Mouse (Mus musculus) hindbrain, embryonic 15.5 days (tissue): ENCODE measurements around the gene Ints4. TPM values are rescaled to one million over a fixed set of nuclear protein-coding genes. Genes with fewer than 3 reads are reported as not detected.
A peak's percentile ranks its signal among the peaks of the same experiment; 100 is the strongest.

ENCODE experiments used
- ATAC-seq: fragments of 200-750 bp; cut with Nextera tagmentation; 2 replicates; pipeline ENCODE4 v1.8.0; 2017; ENCODE audit warnings: low read depth, moderate number of reproducible peaks, moderate TSS enrichment; ENCODE audit not compliant: low FRiP score
- H3K27ac ChIP-seq: fragments of 300-500 bp; sonication (generic); replicated peaks from 2 replicates; pipeline ENCODE4 v1.5.1; 2015; ENCODE audit warnings: mild to moderate bottlenecking, inconsistent platforms
- H3K27me3 ChIP-seq: fragments of 300-500 bp; sonication (generic); 2 replicates; pipeline ENCODE4 v1.6.1; 2015; ENCODE audit warnings: control low read depth, inconsistent platforms
- H3K36me3 ChIP-seq: fragments of 300-500 bp; sonication (generic); 2 replicates; pipeline ENCODE4 v1.6.1; 2015; ENCODE audit warnings: control low read depth, inconsistent platforms
- H3K4me1 ChIP-seq: fragments of 300-500 bp; sonication (generic); replicated peaks from 2 replicates; pipeline ENCODE4 v1.6.1; 2015; ENCODE audit warnings: control low read depth, inconsistent platforms
- H3K4me2 ChIP-seq: fragments of 300-500 bp; sonication (generic); 2 replicates; pipeline ENCODE4 v1.6.1; 2015; ENCODE audit warnings: moderate library complexity, mild to moderate bottlenecking, inconsistent platforms
- H3K4me3 ChIP-seq: fragments of 300-500 bp; sonication (generic); 2 replicates; pipeline ENCODE4 v1.5.1; 2015; ENCODE audit warnings: mild to moderate bottlenecking, inconsistent platforms
- H3K9ac ChIP-seq: fragments of 300-500 bp; sonication (generic); 2 replicates; pipeline ENCODE4 v1.6.1; 2015; ENCODE audit warnings: inconsistent platforms
- H3K9me3 ChIP-seq: fragments of 300-500 bp; sonication (generic); 2 replicates; pipeline ENCODE4 v1.6.1; 2016; ENCODE audit warnings: control low read depth, inconsistent platforms
- WGBS: fragments of 180-500 bp; shearing (Covaris S2); methylation state at CpG from one replicate; pipeline ENCODE4 v1.1.7; 2015; 5-methylcytosine and 5-hydroxymethylcytosine counted together
- polyA plus RNA-seq: library from polyadenylated mRNA; unstranded; fragments of >200 nt; fragmentation: Nextera tagmentation; extraction: Ambion mirVana; gene quantifications from 2 replicates; pipeline ENCODE4 v1.2.1, GENCODE M21; 2015

Ints4 gene
- polyA plus RNA-seq, 1 experiment from 2014 or later: 41.4 TPM

- H3K36me3 ChIP-seq: no peaks in the 10 kb centered on the region
- no peaks in the 10 kb centered on the region for H3K27me3 ChIP-seq
These were observed 1.4 kb upstream of the Ints4 start for GRCm38 (mm10) chr7:97479349-97479748.

GRCm38 (mm10) chr7:97480290-97480689, 466 bp upstream of the Ints4 start:
- H3K4me3 ChIP-seq: peak overlapping the region; percentile 68
- H3K27ac ChIP-seq: no peak overlapping the region
- H3K36me3 ChIP-seq: peaks cover 7% of the 10 kb centered on the region
- no peak overlapping the region for H3K9ac ChIP-seq
- ATAC-seq: peak; percentile 36; the same call in 1 of the 2 replicates
- H3K4me1 ChIP-seq: peaks cover 26% of the 10 kb centered on the region
- no peaks in the 10 kb centered on the region for H3K9me3 ChIP-seq
- peak overlapping the region; percentile 86 for H3K4me2 ChIP-seq
- H3K27me3 ChIP-seq: no peaks in the 10 kb centered on the region
- 30% methylated on average over 3 of the region's 3 CpGs for WGBS

More at GRCm38 (mm10) chr7:97479349-97479748, 1.4 kb upstream of the Ints4 start:
- ATAC-seq: no peak
- Histone ChIP-seq H3K27ac (no peak overlapping the region), H3K9ac (no peak overlapping the region), H3K9me3 (no peaks in the 10 kb centered on the region), H3K4me2 (no peak overlapping the region), H3K4me1 (peaks cover 26% of the 10 kb centered on the region), H3K4me3 (no peak overlapping the region)
- WGBS: 64% methylated on average over 3 of the region's 3 CpGs

GRCm38 (mm10) chr7:97483378-97483777, 2.6 kb downstream of the Ints4 start:
- Histone ChIP-seq H3K9me3 (no peaks in the 10 kb centered on the region), H3K9ac (no peak overlapping the region)
- no peak for ATAC-seq

GRCm38 (mm10) chr7:97491157-97491556, 10.4 kb downstream of the Ints4 start:
- no peaks in the 10 kb centered on the region for H3K9me3 ChIP-seq
- H3K36me3 ChIP-seq: peaks cover 57% of the 10 kb centered on the region
- no peak overlapping the region for H3K9ac ChIP-seq

More at GRCm38 (mm10) chr7:97483378-97483777, 2.6 kb downstream of the Ints4 start:
- Histone ChIP-seq H3K27me3 (no peaks in the 10 kb centered on the region), H3K27ac (no peak overlapping the region), H3K36me3 (peaks cover 33% of the 10 kb centered on the region), H3K4me3 (no peak overlapping the region), H3K4me1 (peaks cover 26% of the 10 kb centered on the region), H3K4me2 (0 out of 2 replicates have a peak overlapping the region, but pooled peaks have one; percentile 3)
- 79% methylated on average over 2 of the region's 2 CpGs for WGBS

GRCm38 (mm10) chr7:97492420-97492819, 11.7 kb downstream of the Ints4 start:
- no peak overlapping the region for H3K4me2 ChIP-seq

More at GRCm38 (mm10) chr7:97491157-97491556, 10.4 kb downstream of the Ints4 start:
- Histone ChIP-seq H3K27me3 (no peaks in the 10 kb centered on the region), H3K27ac (no peak overlapping the region), H3K4me3 (no peak overlapping the region), H3K4me1 (no peaks in the 10 kb centered on the region), H3K4me2 (no peak overlapping the region)
- WGBS: 75% methylated on average over 3 of the region's 3 CpGs
- no peak for ATAC-seq

GRCm38 (mm10) chr7:97495052-97495451, 14.3 kb downstream of the Ints4 start:
- Histone ChIP-seq H3K9me3 (no peaks in the 10 kb centered on the region), H3K27ac (no peak overlapping the region), H3K36me3 (peaks cover 37% of the 10 kb centered on the region), H3K4me1 (no peaks in the 10 kb centered on the region), H3K27me3 (no peaks in the 10 kb centered on the region), H3K4me2 (no peak overlapping the region), H3K4me3 (no peak overlapping the region), H3K9ac (no peak overlapping the region)
- ATAC-seq: no peak

More at GRCm38 (mm10) chr7:97492420-97492819, 11.7 kb downstream of the Ints4 start:
- 86% methylated on average over 4 of the region's 4 CpGs for WGBS
- Histone ChIP-seq H3K9me3 (no peaks in the 10 kb centered on the region), H3K4me1 (no peaks in the 10 kb centered on the region), H3K27ac (no peak overlapping the region), H3K27me3 (no peaks in the 10 kb centered on the region), H3K9ac (no peak overlapping the region), H3K36me3 (peaks cover 47% of the 10 kb centered on the region), H3K4me3 (no peak overlapping the region)
- no peak for ATAC-seq

GRCm38 (mm10) chr7:97500555-97501209, 19.9 kb downstream of the Ints4 start:
- Histone ChIP-seq H3K27me3 (no peaks in the 10 kb centered on the region), H3K27ac (no peak overlapping the region), H3K4me2 (no peak overlapping the region), H3K9me3 (no peaks in the 10 kb centered on the region), H3K9ac (no peak overlapping the region), H3K4me1 (no peaks in the 10 kb centered on the region), H3K4me3 (no peak overlapping the region), H3K36me3 (peaks cover 26% of the 10 kb centered on the region)
- WGBS: 70% methylated on average over 5 of the region's 5 CpGs
- ATAC-seq: peak; percentile 51; the same call in 1 of the 2 replicates

- no peak overlapping the region for H3K27ac ChIP-seq
- WGBS: 61% methylated on average over 1 of the region's 1 CpGs
These were observed 34.0 kb downstream of the Ints4 start for GRCm38 (mm10) chr7:97514786-97515185.

GRCm38 (mm10) chr7:97519935-97520334, 39.2 kb downstream of the Ints4 start:
- Histone ChIP-seq H3K9me3 (no peaks in the 10 kb centered on the region), H3K4me2 (no peak overlapping the region), H3K4me1 (no peaks in the 10 kb centered on the region), H3K27me3 (no peaks in the 10 kb centered on the region), H3K9ac (no peak overlapping the region), H3K27ac (no peak overlapping the region), H3K4me3 (no peak overlapping the region), H3K36me3 (peaks cover 45% of the 10 kb centered on the region)
- 71% methylated on average over 2 of the region's 2 CpGs for WGBS
- ATAC-seq: no peak

More at GRCm38 (mm10) chr7:97514786-97515185, 34.0 kb downstream of the Ints4 start:
- H3K4me3 ChIP-seq: no peak overlapping the region
- H3K4me1 ChIP-seq: no peaks in the 10 kb centered on the region
- H3K36me3 ChIP-seq: peaks cover 62% of the 10 kb centered on the region
- H3K4me2 ChIP-seq: no peak overlapping the region
- no peaks in the 10 kb centered on the region for H3K27me3 ChIP-seq
- no peak overlapping the region for H3K9ac ChIP-seq
- no peaks in the 10 kb centered on the region for H3K9me3 ChIP-seq
- no peak for ATAC-seq

- ATAC-seq: no peak
These were observed 54.8 kb downstream of the Ints4 start for GRCm38 (mm10) chr7:97535531-97535930.

GRCm38 (mm10) chr7:97536571-97536970, 55.8 kb downstream of the Ints4 start:
- H3K27me3 ChIP-seq: no peaks in the 10 kb centered on the region
- no peak for ATAC-seq
- H3K27ac ChIP-seq: no peak overlapping the region
- no peaks in the 10 kb centered on the region for H3K9me3 ChIP-seq
- WGBS: 93% methylated on average over 5 of the region's 5 CpGs
- peaks cover 53% of the 10 kb centered on the region for H3K36me3 ChIP-seq
- no peak overlapping the region for H3K4me2 ChIP-seq
- H3K4me1 ChIP-seq: no peaks in the 10 kb centered on the region
- no peak overlapping the region for H3K4me3 ChIP-seq
- H3K9ac ChIP-seq: no peak overlapping the region

More at GRCm38 (mm10) chr7:97535531-97535930, 54.8 kb downstream of the Ints4 start:
- H3K4me3 ChIP-seq: no peak overlapping the region
- H3K9ac ChIP-seq: no peak overlapping the region
- H3K4me2 ChIP-seq: no peak overlapping the region
- no peaks in the 10 kb centered on the region for H3K4me1 ChIP-seq
- H3K36me3 ChIP-seq: peaks cover 53% of the 10 kb centered on the region
- H3K27ac ChIP-seq: no peak overlapping the region
- no peaks in the 10 kb centered on the region for H3K9me3 ChIP-seq
- H3K27me3 ChIP-seq: no peaks in the 10 kb centered on the region
- 80% methylated on average over 5 of the region's 5 CpGs for WGBS

- Histone ChIP-seq H3K9me3 (no peaks in the 10 kb centered on the region), H3K4me3 (no peak overlapping the region), H3K4me1 (no peaks in the 10 kb centered on the region), H3K27me3 (no peaks in the 10 kb centered on the region), H3K36me3 (peaks cover 25% of the 10 kb centered on the region), H3K27ac (no peak overlapping the region), H3K4me2 (no peak overlapping the region), H3K9ac (no peak overlapping the region)
- WGBS: 92% methylated on average over 2 of the region's 2 CpGs
- ATAC-seq: no peak
These were observed 65.7 kb downstream of the Ints4 start for GRCm38 (mm10) chr7:97546462-97546861.
